Mouse (Mus musculus) heart, adult 2 months (tissue): ENCODE data around the gene BC053393.

ENCODE experiments used
- CTCF ChIP-seq: fragments of 200-600 bp; IDR thresholded peaks from 2 replicates; pipeline ENCODE4 v1.8.1; 2022; ENCODE audit warnings: antibody characterized with exemption, mild to moderate bottlenecking, moderate library complexity
- EP300 ChIP-seq: fragments of 200-500 bp; IDR thresholded peaks from 2 replicates; pipeline ENCODE4 v1.6.1; 2011; ENCODE audit warnings: low read depth, low read length, control low read depth; ENCODE audit not compliant: insufficient read depth
- POLR2A ChIP-seq: fragments of 200-500 bp; IDR thresholded peaks from 2 replicates; pipeline ENCODE4 v1.6.1; 2011; ENCODE audit warnings: mild to moderate bottlenecking, low read depth, low read length, control low read depth; ENCODE audit not compliant: insufficient read depth

- TF ChIP-seq POLR2A = no peak
- TF ChIP-seq CTCF = no peak
- no peak for TF ChIP-seq EP300
Measured at GRCm38 (mm10) chr11:46536978-46537377, 34.4 kb upstream of the BC053393 start.
